Mouse (Mus musculus) heart, embryonic 10.5 days (tissue): ENCODE measurements at regions not wholly inside any gene's neighbourhood (a gene's known extent, or its start where the extent isn't known, plus 50 kb on each side); places are given as distances from the start of the nearest gene placed in this dataset.

Experiments
- DNase-seq: peaks from one replicate; pipeline ENCODE4 v3.0.0-alpha.2; 2017; ENCODE audit warnings: low spot score
- H3K27ac ChIP-seq: fragments of 300-500 bp; sonication (generic); 2 replicates; pipeline ENCODE4 v1.5.1; 2016; ENCODE audit warnings: mild to moderate bottlenecking
- H3K27me3 ChIP-seq: fragments of 300-500 bp; sonication (generic); 2 replicates; pipeline ENCODE4 v1.6.1; 2016; ENCODE audit warnings: mild to moderate bottlenecking; ENCODE audit not compliant: poor library complexity, insufficient read depth, severe bottlenecking
- H3K36me3 ChIP-seq: fragments of 300-500 bp; sonication (generic); 2 replicates; pipeline ENCODE4 v1.6.1; 2016; ENCODE audit warnings: mild to moderate bottlenecking, moderate library complexity
- H3K4me1 ChIP-seq: fragments of 300-500 bp; sonication (generic); 2 replicates; pipeline ENCODE4 v1.6.1; 2016; ENCODE audit warnings: mild to moderate bottlenecking
- H3K4me3 ChIP-seq: fragments of 300-500 bp; sonication (generic); 2 replicates; pipeline ENCODE4 v1.5.1; 2016; ENCODE audit warnings: mild to moderate bottlenecking, moderate library complexity
- H3K9me3 ChIP-seq: fragments of 300-500 bp; sonication (generic); 2 replicates; pipeline ENCODE4 v1.6.1; 2016; ENCODE audit warnings: mild to moderate bottlenecking, moderate library complexity
- WGBS: fragments of 180-500 bp; shearing (Covaris S2); methylation state at CpG from one replicate; pipeline ENCODE4 v1.1.7; 2016; 5-methylcytosine and 5-hydroxymethylcytosine counted together

- Histone ChIP-seq H3K4me3 (peak overlapping the region; percentile 48), H3K27me3 (no peaks in the 10 kb centered on the region; the same call in 1 of the 2 replicates), H3K36me3 (no peaks in the 10 kb centered on the region), H3K4me1 (peaks cover 54% of the 10 kb centered on the region), H3K27ac (peak overlapping the region; percentile 70), H3K9me3 (no peaks in the 10 kb centered on the region)
- no peak for DNase-seq
- WGBS: 6% methylated on average over 19 of the region's 19 CpGs
Measured at GRCm38 (mm10) chr11:117059981-117060705, 54.8 kb upstream of the Sec14l1 start.

- Histone ChIP-seq H3K27me3 (no peaks in the 10 kb centered on the region; the same call in 1 of the 2 replicates), H3K4me3 (peak overlapping the region; percentile 48), H3K4me1 (peaks cover 54% of the 10 kb centered on the region), H3K9me3 (no peaks in the 10 kb centered on the region), H3K36me3 (no peaks in the 10 kb centered on the region), H3K27ac (peak overlapping the region; percentile 70)
- no peak for DNase-seq
- 20% methylated on average over 9 of the region's 9 CpGs for WGBS
Measured at GRCm38 (mm10) chr11:117060706-117061337, 54.1 kb upstream of the Sec14l1 start.

- Histone ChIP-seq H3K27me3 (no peaks in the 10 kb centered on the region; the same call in 1 of the 2 replicates), H3K27ac (peak overlapping the region; percentile 24; the same call in 1 of the 2 replicates), H3K36me3 (no peaks in the 10 kb centered on the region), H3K4me3 (no peak overlapping the region), H3K9me3 (no peaks in the 10 kb centered on the region), H3K4me1 (peaks cover 46% of the 10 kb centered on the region)
- 60% methylated on average over 14 of the region's 14 CpGs for WGBS
- no peak for DNase-seq
Measured at GRCm38 (mm10) chr11:117062772-117063499, 52.0 kb upstream of the Sec14l1 start.
